Mouse (Mus musculus) layer of hippocampus, adult 11-12 months (tissue): Measurements from ENCODE around the gene Rtp1.

Experiments
- DNase-seq: peaks from one replicate; pipeline ENCODE4 v3.0.0; 2022; ENCODE audit warnings: low spot score

Rtp1 gene

GRCm38 (mm10) chr16:23428647-23429319 is at the start of gene Rtp1:
TSS of gene Rtp1 (plus strand) at chr16:23429133.
- DNase-seq: no peak

DNA sequence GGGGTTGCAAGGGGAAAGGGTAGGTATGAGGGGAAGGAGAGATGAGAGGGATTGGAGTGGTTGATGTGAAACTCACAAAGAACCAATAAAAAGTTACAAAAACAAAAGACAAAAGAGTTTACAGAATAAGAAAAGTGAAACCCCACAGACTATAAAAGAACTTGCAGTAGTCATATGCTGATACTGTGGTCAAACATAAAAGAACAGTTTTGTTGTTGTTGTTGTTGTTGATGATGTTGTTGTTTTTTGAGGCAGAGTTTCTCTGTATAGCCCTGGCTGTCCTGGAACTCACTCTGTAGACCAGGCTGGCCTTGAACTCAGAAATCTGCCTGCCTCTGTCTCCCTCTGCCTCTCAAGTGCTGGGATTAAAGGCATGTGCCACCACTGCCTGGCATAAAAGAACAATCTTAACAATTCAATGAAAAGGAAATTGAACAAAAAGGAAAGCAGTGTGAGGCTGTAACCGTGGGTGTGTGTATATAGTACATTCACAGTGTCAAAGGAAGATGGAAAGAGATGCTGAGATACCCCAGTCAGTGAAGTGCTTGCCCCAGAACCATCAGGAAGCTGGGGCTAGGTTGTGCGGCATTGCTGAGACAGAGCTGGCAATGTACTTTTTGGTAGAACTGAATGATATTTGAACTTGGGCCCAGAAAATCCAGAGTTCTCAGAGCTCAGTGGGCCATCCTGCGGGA is 49.2 kb upstream of the Rtp1 start:
- DNase-seq: no peak

GRCm38 (mm10) chr16:23384304-23384703 is 44.6 kb upstream of the Rtp1 start:
- DNase-seq: no peak

- DNase-seq: no peak
Measured at GRCm38 (mm10) chr16:23397931-23398330, 31.0 kb upstream of the Rtp1 start.

GRCm38 (mm10) chr16:23401463-23401862 is 27.5 kb upstream of the Rtp1 start:
- no peak for DNase-seq

GRCm38 (mm10) chr16:23401959-23402358 is 27.0 kb upstream of the Rtp1 start:
- no peak for DNase-seq

DNA sequence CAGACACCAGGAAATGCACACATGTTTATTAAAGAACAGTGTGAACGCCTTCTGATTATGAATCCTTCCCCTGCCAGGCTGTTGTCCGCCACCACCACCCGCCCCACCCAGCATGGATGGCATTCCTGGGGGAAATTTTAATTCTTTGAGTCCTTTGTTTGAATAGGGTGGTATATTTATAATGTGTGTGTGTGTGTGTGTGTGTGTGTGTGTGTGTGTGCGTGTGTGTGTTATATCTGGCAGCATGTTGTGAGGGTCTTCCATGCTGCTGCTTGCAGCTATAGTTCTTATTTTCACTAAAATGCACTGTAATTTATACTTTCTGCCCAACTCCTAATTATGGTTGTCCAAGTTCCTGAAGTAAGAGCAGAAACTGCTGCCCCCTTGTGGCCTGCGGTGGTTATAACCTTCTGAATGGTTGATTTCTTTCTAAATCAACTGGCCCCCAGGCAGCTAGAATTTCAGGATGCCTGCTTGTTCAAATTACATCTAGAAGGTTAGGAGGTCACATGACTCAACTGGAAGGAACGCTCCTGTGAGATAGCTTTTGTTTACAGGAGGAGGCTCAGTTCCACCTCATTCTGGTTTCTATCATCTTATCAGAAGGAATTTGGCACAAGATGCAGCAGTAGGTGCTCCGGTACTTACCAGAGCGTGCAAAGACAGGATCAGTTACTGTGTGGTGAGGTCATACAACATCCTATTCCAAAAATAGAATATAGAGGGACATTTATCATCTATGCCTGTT is 25.8 kb upstream of the Rtp1 start:
- DNase-seq: peak; percentile 84

DNA sequence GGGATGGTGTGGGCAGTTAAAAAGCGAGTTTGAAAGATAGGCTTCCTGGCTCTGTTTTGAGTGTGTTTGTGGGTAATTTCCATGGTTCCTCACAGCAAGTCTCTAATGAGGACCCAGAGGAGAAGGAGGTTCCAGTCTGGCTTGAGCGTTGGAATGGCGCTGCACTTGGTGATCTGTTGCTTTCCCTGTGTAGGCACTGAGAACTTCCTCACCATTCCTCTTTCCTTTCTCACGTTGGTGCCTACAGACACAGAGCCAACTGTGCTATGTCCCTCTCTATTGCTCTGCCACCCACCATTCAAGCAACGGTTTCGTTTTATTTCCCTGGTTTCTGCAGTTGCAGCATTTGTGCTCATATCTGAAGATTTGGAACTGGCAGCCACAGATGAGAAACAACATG is 16.0 kb upstream of the Rtp1 start:
- no peak for DNase-seq

DNA sequence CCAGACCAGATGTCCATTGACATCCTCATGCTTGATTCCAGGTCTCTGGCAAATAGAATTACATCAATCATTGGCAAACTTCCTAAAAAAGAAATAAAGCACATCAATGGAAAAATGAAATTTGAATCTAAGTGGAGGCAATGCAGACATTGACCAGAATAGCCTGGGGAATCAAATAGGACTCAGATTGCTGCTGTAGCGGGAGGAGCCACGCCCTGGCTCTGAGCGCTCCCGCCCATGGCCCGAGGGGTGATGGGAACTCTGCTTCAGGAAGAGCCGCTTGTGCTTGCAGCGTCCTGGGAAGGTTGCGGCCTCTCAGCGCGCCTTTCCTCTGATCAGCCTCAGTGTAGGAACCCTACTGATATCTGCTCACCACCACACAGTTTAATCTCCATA is 12.7 kb upstream of the Rtp1 start:
- DNase-seq: no peak

DNA sequence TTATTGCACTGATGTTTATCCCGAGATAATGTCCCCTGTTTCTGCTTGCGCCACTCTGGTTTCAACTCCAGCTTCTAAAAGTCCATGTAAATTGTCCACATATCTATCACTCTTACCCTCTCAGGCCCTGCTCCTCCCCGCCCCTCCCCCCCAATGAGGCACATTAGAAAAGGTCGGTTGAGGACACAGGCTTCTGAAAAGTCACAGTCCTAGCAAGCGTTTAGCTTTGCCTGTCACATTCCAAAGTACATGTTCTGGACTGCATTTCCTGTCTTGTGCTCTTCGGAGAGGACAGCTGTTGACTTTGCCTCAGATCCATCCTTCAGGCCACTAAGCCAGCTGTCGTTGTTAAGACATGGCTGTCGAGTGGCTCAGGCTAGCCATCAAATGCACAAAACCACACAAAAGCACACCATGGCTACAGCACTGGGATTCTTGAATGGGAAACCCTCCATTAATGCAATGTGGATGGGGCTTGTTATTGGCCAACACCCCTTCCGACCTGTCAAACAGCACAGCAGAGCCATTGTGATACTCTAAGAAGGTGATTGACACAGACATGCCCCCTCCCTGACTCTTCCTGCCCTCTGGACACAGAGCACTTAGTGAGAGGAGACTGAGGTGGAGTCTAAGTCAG is 12.2 kb upstream of the Rtp1 start:
- DNase-seq: no peak

DNA sequence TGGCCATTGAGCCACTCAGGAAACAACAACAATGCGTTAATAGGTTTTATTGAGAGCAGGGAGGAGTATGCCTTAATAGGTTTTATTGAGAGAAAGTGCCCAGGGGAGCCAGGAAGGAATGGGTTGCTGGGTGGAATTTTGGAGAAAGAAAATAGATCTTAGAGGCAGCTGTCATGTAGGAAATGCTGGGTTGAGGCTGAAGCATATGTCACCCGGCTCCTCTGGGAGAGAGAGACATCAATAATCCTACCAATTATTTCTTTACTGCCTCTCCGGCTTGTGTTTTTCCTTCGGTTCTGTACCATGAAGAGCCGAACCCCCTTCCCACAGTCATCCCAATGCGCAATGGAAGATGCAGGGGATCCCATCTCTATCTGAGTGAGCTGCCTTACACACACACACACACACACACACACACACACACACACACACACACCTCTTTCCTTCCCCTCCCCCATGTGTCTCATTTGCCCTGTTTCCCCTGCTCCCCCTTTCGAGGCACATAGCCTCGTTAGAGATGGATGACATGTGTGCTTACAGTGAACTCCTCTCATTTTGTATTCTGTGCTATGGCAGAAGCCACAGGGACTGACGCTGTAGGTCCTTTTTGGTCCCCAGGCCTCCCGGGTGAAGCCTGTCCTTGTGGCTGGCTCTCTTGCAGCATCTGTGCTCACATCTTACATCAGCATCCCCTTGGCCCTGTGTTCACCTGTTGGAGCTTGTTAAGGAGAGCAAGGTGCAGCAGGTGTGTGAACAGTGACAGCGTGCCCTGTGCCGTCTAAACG is 11.3 kb upstream of the Rtp1 start:
- DNase-seq: no peak

GRCm38 (mm10) chr16:23419565-23420085 is 9.3 kb upstream of the Rtp1 start:
- DNase-seq: no peak

- DNase-seq: no peak
Measured at GRCm38 (mm10) chr16:23423825-23424224, 5.1 kb upstream of the Rtp1 start.

GRCm38 (mm10) chr16:23427701-23428100 is 1.2 kb upstream of the Rtp1 start:
- no peak for DNase-seq

DNA sequence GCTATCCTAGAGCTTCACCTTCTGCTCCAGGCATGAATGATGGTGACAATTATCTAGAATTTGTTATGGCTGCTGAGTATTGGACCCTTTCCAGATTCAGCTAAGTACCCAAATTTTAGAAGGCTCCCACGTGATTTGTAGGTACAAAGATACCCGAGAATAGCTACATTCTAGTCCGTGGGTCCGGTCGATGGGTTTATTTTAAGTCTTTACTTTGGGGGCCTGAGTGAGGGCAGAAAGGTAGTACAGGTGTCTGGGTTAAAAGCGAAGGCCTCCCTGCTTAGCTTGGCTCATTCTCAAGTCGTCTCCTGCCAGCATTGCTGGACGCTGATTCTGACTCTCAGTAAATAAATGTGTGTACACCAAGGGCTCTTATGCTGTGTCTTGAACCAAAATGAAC is 1.1 kb downstream of the Rtp1 start:
- no peak for DNase-seq

GRCm38 (mm10) chr16:23437404-23438166 is 8.7 kb downstream of the Rtp1 start:
- no peak for DNase-seq

GRCm38 (mm10) chr16:23444231-23444630 is 15.3 kb downstream of the Rtp1 start:
- no peak for DNase-seq

- no peak for DNase-seq
Measured at GRCm38 (mm10) chr16:23449946-23450345, 21.0 kb downstream of the Rtp1 start.

GRCm38 (mm10) chr16:23450816-23451215 is 21.9 kb downstream of the Rtp1 start:
- no peak for DNase-seq

DNA sequence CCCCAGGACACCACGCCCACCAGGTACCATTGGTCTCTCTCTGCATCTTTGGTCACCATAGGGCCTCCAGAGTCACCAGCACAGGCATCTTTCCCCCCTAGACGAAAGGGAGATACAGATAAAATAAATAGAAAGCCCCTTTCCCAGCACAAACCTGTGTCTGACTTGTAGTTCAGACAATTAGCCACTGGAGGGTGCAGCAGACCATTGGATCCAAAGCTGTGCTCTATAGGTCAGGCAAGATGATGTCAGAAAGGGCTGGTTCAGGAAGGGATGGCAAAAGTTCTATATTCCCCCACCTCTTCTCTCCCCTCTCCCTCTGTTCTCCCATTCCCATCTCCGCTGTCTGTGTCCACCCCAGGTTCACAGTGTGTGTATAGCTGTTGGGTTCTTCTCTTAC is 23.5 kb downstream of the Rtp1 start:
- DNase-seq: peak; percentile 70

- no peak for DNase-seq
Measured at GRCm38 (mm10) chr16:23454376-23454775, 25.4 kb downstream of the Rtp1 start.
